Mouse (Mus musculus): Measurements from ENCODE around the gene Nup133.

DNA sequence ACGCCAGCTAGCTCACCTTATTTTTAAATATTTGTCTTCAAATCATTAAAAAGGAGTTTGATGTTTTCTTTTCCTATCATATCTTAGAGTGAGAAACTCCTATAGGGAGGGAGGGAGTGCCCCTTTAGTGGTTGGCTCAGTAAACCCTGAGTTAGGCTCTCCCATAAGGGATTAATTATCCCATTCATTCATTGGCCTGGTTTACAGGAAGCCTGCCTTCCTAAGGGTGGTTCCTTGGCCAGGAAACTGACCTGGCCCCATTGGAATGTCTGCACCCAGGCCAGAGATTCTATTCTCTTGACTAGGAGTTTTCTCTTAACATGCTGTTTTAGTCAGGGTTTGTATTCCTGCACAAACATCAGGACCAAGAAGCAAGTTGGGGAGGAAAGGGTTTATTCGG is 61.1 kb downstream of the Nup133 start:
- TF ChIP-seq POLR2A (IDR thresholded peaks at IDR 0.05; ENCODE audit: borderline replicate concordance, control insufficient read depth, low read depth, low read length) (no peak), CTCF (IDR thresholded peaks at IDR 0.05; ENCODE audit: control insufficient read depth, insufficient read depth, low read length) (no peak)

Data from bone marrow, adult 2 months (tissue).